ENCODE assay signal across 11 mouse cellular contexts in the genomic region with DNA sequence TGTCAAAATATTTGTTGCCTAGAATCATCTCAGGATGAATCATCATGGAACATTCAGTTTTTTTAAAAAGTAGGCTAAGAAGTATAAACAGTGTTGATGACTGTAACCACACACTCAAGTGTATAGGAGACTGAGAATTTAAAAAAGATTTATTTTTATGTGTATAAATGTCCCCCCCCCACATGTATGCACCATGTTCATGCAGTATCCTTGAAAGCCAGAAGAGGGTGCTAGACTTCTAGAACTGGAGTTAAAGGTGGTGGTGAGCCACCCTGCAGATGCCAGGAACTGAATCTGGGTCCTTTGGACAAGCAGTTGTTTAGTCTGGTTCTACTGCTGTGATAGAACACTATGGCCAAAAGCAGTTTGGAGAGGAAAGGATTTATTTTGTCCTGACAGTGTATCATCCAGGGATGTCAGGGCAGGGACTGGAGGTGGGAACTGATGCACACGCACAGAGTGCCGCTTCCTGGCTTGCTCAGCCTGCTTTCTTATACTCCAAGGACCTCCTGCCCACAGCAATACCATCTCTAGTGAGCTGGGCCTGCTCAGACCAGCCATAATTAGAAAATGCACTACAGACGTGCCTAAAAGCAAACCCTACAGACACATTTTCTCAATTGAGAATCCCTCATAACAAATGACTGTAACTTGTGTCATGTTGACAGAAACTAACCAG. TPM values are rescaled to one million over a fixed set of nuclear protein-coding genes. Genes with fewer than 3 reads are reported as not detected.
DNase-seq lines count a peak whose midpoint lies in the region; ATAC-seq and TF ChIP-seq lines count a peak whose summit lies in the region.
"Had no signal": no experiment of that assay in that cellular context is flagged by ENCODE, and none has a peak within 500 bp of the region (broad histone marks: within the 10 kb centered on the region; RNA-seq: fewer than 3 reads in every experiment).

No protein-coding gene starts in this region.

- no peak for TF ChIP-seq EP300 in heart, postnatal 0 days (IDR thresholded peaks at IDR 0.05; ENCODE audit: low read depth)

- peaks cover 20% of the 10 kb centered on the region for H3K36me3 ChIP-seq in heart, postnatal 0 days (replicated peaks; ENCODE audit: control insufficient read depth, insufficient read depth, low read length)

- no peaks in the 10 kb centered on the region for H3K9me3 ChIP-seq in heart, postnatal 0 days (replicated peaks; ENCODE audit: control insufficient read depth, low read length)

- H3K27ac ChIP-seq in heart, postnatal 0 days (ENCODE audit: low read depth): no peak overlapping the region

- no peak overlapping the region for H3K9ac ChIP-seq in heart, postnatal 0 days (replicated peaks; ENCODE audit: low read depth, low read length)

- DNase-seq in heart, postnatal 0 days (ENCODE audit: low spot score): no peak
- DNase-seq in heart, postnatal 14 days: no peak
- DNase-seq in thymus, postnatal 14 days: peak; percentile 16
- no peak for DNase-seq in thymus, adult 18-20 months
- peak; percentile 10 for DNase-seq in c-Kit-positive CD71-negative TER-119-negative erythroid progenitor cells, embryonic 14.5 days (ENCODE audit: low read depth)
- no peak for DNase-seq in right cerebral cortex, postnatal 10 days (ENCODE audit: low spot score in 2 of 2)
- no peak for DNase-seq in frontal cortex, adult 2 months (ENCODE audit: extremely low spot score in 1 of 2, low spot score in 1 of 2)
- DNase-seq in spleen, postnatal 14 days (ENCODE audit: low spot score in 2 of 2): no peak
- DNase-seq: cerebellum, adult 18-20 months; gastrocnemius, postnatal 10 days; kidney, postnatal 14 days had no signal

- no peaks in the 10 kb centered on the region for H3K27me3 ChIP-seq in heart, postnatal 0 days (ENCODE audit: control insufficient read depth, insufficient read depth, low read length)

- intact Hi-C loops in heart, postnatal 14 days (cut with DNase I): no loop called here

- H3K4me1 ChIP-seq in heart, postnatal 0 days (ENCODE audit: control insufficient read depth, insufficient read depth): 0 out of 2 replicates have a peak, but pooled peaks cover 8% of the 10 kb centered on the region

- H3K4me3 ChIP-seq in heart, postnatal 0 days (ENCODE audit: low read depth, low read length): no peak overlapping the region

- 66% methylated on average over 3 of the region's 3 CpGs for WGBS in heart, postnatal 0 days

- TF ChIP-seq CTCF in heart, postnatal 0 days (IDR thresholded peaks at IDR 0.05; ENCODE audit: low read depth): peak; percentile 15; the same call in 1 of the 2 replicates

- H3K4me2 ChIP-seq in heart, postnatal 0 days (ENCODE audit: low read depth, low read length): no peak overlapping the region

- no peak for ATAC-seq in heart, postnatal 0 days (ENCODE audit: insufficient read depth, low read depth)

RNA-seq across cellular contexts. Expression of a gene that starts 11.9 kb away (rescaled TPM):
- 12.9 and 16.5 TPM in 2 replicates for total RNA-seq in heart, postnatal 0 days (2014; rRNA removed; ENCODE audit: low replicate concordance)
- polyA plus RNA-seq in heart, postnatal 0 days (2015; fragmentation: Nextera tagmentation; extraction: Ambion mirVana): 5.6 and 6.6 TPM in 2 replicates
- 10 to 100 TPM; 23.4 to 24.9 TPM for total RNA-seq in heart, postnatal 14 days (2021)
- polyA plus RNA-seq in frontal cortex, adult 2 months (2012; rRNA removed): 17.7 and 20.2 TPM in 2 replicates

Comparison
In these comparisons a context has a peak if more than half of its experiments do, and no peak if none do; other contexts are left out.
1. DNase-seq: peak in thymus, postnatal 14 days (single experiment) and c-Kit-positive CD71-negative TER-119-negative erythroid progenitor cells, embryonic 14.5 days (single experiment); none in heart, postnatal 0 days (single experiment), heart, postnatal 14 days (0 of 2), thymus, adult 18-20 months (0 of 2), right cerebral cortex, postnatal 10 days (0 of 2), frontal cortex, adult 2 months (0 of 2) and spleen, postnatal 14 days (0 of 2).